Mouse (Mus musculus) E14TG2a.4 (cell line): ENCODE measurements around the gene Elmo1.

Source experiments
- CTCF ChIP-seq: conservative IDR thresholded peaks from 2 replicates; pipeline ENCODE4 v1.5.1; 2014; ENCODE audit warnings: low read length
- NANOG ChIP-seq: IDR thresholded peaks from 2 replicates; pipeline ENCODE4 v1.6.1; 2014; ENCODE audit warnings: borderline replicate concordance, low read length, mixed read lengths
- POU5F1 ChIP-seq: IDR thresholded peaks from 2 replicates; pipeline ENCODE4 v1.6.1; 2014; ENCODE audit warnings: low read length, borderline replicate concordance

GRCm38 (mm10) chr13:20125845-20126244 lies 35.4 kb downstream of the Elmo1 start:
- TF ChIP-seq CTCF: no peak
- no peak for TF ChIP-seq NANOG
- TF ChIP-seq POU5F1: no peak
